Mouse (Mus musculus): ENCODE results near the gene Lmod3.

GRCm38 (mm10) chr6:97209751-97210150, 42.8 kb downstream of the Lmod3 start:
- TF ChIP-seq CTCF (IDR thresholded peaks at IDR 0.05; ENCODE audit: low read depth) (no peak), EP300 (IDR thresholded peaks at IDR 0.05; ENCODE audit: low read depth) (no peak)

Measured in heart, postnatal 0 days (tissue).